Mouse (Mus musculus) liver, embryonic 13.5 days (tissue): ENCODE data around the gene Dido1. TPM values are rescaled to one million over a fixed set of nuclear protein-coding genes. Genes with fewer than 3 reads are reported as not detected.

ENCODE experiments used
- ATAC-seq: fragments of 200-750 bp; cut with Nextera tagmentation; 2 replicates; pipeline ENCODE4 v1.8.0; 2017; ENCODE audit warnings: low read depth, mild to moderate bottlenecking, moderate number of reproducible peaks, moderate library complexity
- DNase-seq: peaks from one replicate; pipeline ENCODE4 v3.0.0; 2022
- H3K27ac ChIP-seq: fragments of 300-500 bp; sonication (generic); 2 replicates; pipeline ENCODE4 v1.5.1; 2015; ENCODE audit warnings: moderate library complexity, mild to moderate bottlenecking, inconsistent platforms
- H3K27me3 ChIP-seq: fragments of 300-500 bp; sonication (generic); 2 replicates; pipeline ENCODE4 v1.6.1; 2015; ENCODE audit warnings: mild to moderate bottlenecking, inconsistent platforms
- H3K36me3 ChIP-seq: fragments of 300-500 bp; sonication (generic); 2 replicates; pipeline ENCODE4 v1.6.1; 2015; ENCODE audit warnings: mild to moderate bottlenecking, inconsistent platforms
- H3K4me1 ChIP-seq: fragments of 300-500 bp; sonication (generic); replicated peaks from 2 replicates; pipeline ENCODE4 v1.6.1; 2015; ENCODE audit warnings: inconsistent platforms
- H3K4me2 ChIP-seq: fragments of 300-500 bp; sonication (generic); 2 replicates; pipeline ENCODE4 v1.6.1; 2015; ENCODE audit warnings: inconsistent platforms, mild to moderate bottlenecking, moderate library complexity
- H3K4me3 ChIP-seq: fragments of 300-500 bp; sonication (generic); replicated peaks from 2 replicates; pipeline ENCODE4 v1.5.1; 2015; ENCODE audit warnings: mild to moderate bottlenecking, inconsistent platforms
- H3K9ac ChIP-seq: fragments of 300-500 bp; sonication (generic); 2 replicates; pipeline ENCODE4 v1.6.1; 2015; ENCODE audit warnings: mild to moderate bottlenecking, inconsistent platforms
- H3K9me3 ChIP-seq: fragments of 300-500 bp; sonication (generic); replicated peaks from 2 replicates; pipeline ENCODE4 v1.6.1; 2016; ENCODE audit warnings: inconsistent platforms
- WGBS: fragments of 180-500 bp; shearing (Covaris S2); methylation state at CpG from one replicate; pipeline ENCODE4 v1.1.7; 2015; ENCODE audit not compliant: insufficient replicate concordance; 5-methylcytosine and 5-hydroxymethylcytosine counted together
- polyA plus RNA-seq: library from polyadenylated mRNA; unstranded; fragments of >200 nt; fragmentation: Nextera tagmentation; extraction: Ambion mirVana; gene quantifications from 2 replicates; pipeline ENCODE4 v1.2.1, GENCODE M21; 2015

Gene Dido1
- polyA plus RNA-seq, 1 experiment from 2014 or later: 10.1 TPM

GRCm38 (mm10) chr2:180676706-180677105, 33.1 kb downstream of the Dido1 start:
- peaks cover 9% of the 10 kb centered on the region for H3K4me1 ChIP-seq
- no peaks in the 10 kb centered on the region for H3K27me3 ChIP-seq
- DNase-seq (no peak), ATAC-seq (no peak)
- no peaks in the 10 kb centered on the region for H3K9me3 ChIP-seq
- no peak overlapping the region for H3K27ac ChIP-seq
- WGBS: 73% methylated on average over 2 of the region's 2 CpGs
- H3K4me3 ChIP-seq: no peak overlapping the region
- H3K4me2 ChIP-seq: no peak overlapping the region
- H3K36me3 ChIP-seq: peaks cover 64% of the 10 kb centered on the region
- H3K9ac ChIP-seq: no peak overlapping the region

GRCm38 (mm10) chr2:180662008-180662407, 47.8 kb downstream of the Dido1 start:
- DNase-seq: no peak
- no peak overlapping the region for H3K27ac ChIP-seq
- H3K4me3 ChIP-seq: no peak overlapping the region
- H3K4me2 ChIP-seq: no peak overlapping the region
- H3K4me1 ChIP-seq: peaks cover 10% of the 10 kb centered on the region; the same call in 1 of the 2 replicates
- peaks cover 54% of the 10 kb centered on the region for H3K36me3 ChIP-seq
- no peaks in the 10 kb centered on the region for H3K27me3 ChIP-seq
- WGBS: 90% methylated on average over 4 of the region's 4 CpGs
- H3K9ac ChIP-seq: no peak overlapping the region
- ATAC-seq: no peak
- H3K9me3 ChIP-seq: no peaks in the 10 kb centered on the region

- Histone ChIP-seq H3K4me2 (no peak overlapping the region), H3K9me3 (no peaks in the 10 kb centered on the region), H3K4me1 (peaks cover 10% of the 10 kb centered on the region; the same call in 1 of the 2 replicates), H3K9ac (no peak overlapping the region), H3K36me3 (peaks cover 39% of the 10 kb centered on the region), H3K27ac (no peak overlapping the region), H3K27me3 (no peaks in the 10 kb centered on the region), H3K4me3 (no peak overlapping the region)
- ATAC-seq: no peak
- 86% methylated on average over 5 of the region's 5 CpGs for WGBS
- DNase-seq: no peak
Measured at GRCm38 (mm10) chr2:180660521-180660920, 49.3 kb downstream of the Dido1 start.

- no peaks in the 10 kb centered on the region for H3K9me3 ChIP-seq
- WGBS: 51% methylated on average over 42 of the region's 42 CpGs
- DNase-seq (no peak), ATAC-seq (peak; percentile 42)
- H3K4me1 ChIP-seq: peaks cover 10% of the 10 kb centered on the region; the same call in 1 of the 2 replicates
- no peaks in the 10 kb centered on the region for H3K27me3 ChIP-seq
- H3K9ac ChIP-seq: 0 out of 2 replicates have a peak overlapping the region, but pooled peaks have one; percentile 5
- peaks cover 30% of the 10 kb centered on the region for H3K36me3 ChIP-seq
- H3K27ac ChIP-seq: no peak overlapping the region
- H3K4me2 ChIP-seq: peak overlapping the region; percentile 8; the same call in 1 of the 2 replicates
- H3K4me3 ChIP-seq: no peak overlapping the region
Measured at GRCm38 (mm10) chr2:180659353-180660150, 50.2 kb downstream of the Dido1 start.

- WGBS: 81% methylated on average over 5 of the region's 5 CpGs
- no peaks in the 10 kb centered on the region for H3K27me3 ChIP-seq
- H3K36me3 ChIP-seq: peaks cover 24% of the 10 kb centered on the region
- no peaks in the 10 kb centered on the region for H3K9me3 ChIP-seq
- no peak overlapping the region for H3K4me3 ChIP-seq
- H3K27ac ChIP-seq: no peak overlapping the region
- DNase-seq (no peak), ATAC-seq (no peak)
- peaks cover 10% of the 10 kb centered on the region; the same call in 1 of the 2 replicates for H3K4me1 ChIP-seq
- no peak overlapping the region for H3K9ac ChIP-seq
- no peak overlapping the region for H3K4me2 ChIP-seq
Measured at GRCm38 (mm10) chr2:180658381-180658780, 51.4 kb downstream of the Dido1 start.

GRCm38 (mm10) chr2:180657394-180658013, 52.3 kb downstream of the Dido1 start:
- H3K4me3 ChIP-seq: no peak overlapping the region
- H3K27ac ChIP-seq: no peak overlapping the region
- peak; percentile 34 for DNase-seq
- no peak overlapping the region for H3K4me2 ChIP-seq
- peak; percentile 58 for ATAC-seq
- H3K9ac ChIP-seq: no peak overlapping the region
- H3K4me1 ChIP-seq: peaks cover 10% of the 10 kb centered on the region; the same call in 1 of the 2 replicates
- no peaks in the 10 kb centered on the region for H3K9me3 ChIP-seq
- WGBS: 72% methylated on average over 4 of the region's 4 CpGs
- H3K36me3 ChIP-seq: peaks cover 22% of the 10 kb centered on the region
- H3K27me3 ChIP-seq: no peaks in the 10 kb centered on the region

- no peak overlapping the region for H3K4me2 ChIP-seq
- no peaks in the 10 kb centered on the region; the same call in 1 of the 2 replicates for H3K36me3 ChIP-seq
- no peak for DNase-seq
- no peak overlapping the region for H3K27ac ChIP-seq
- no peaks in the 10 kb centered on the region for H3K9me3 ChIP-seq
- no peak overlapping the region for H3K4me3 ChIP-seq
- H3K27me3 ChIP-seq: no peaks in the 10 kb centered on the region
- no peak overlapping the region for H3K9ac ChIP-seq
- no peak for ATAC-seq
- peaks cover 10% of the 10 kb centered on the region; the same call in 1 of the 2 replicates for H3K4me1 ChIP-seq
- WGBS: 58% methylated on average over 6 of the region's 6 CpGs
Measured at GRCm38 (mm10) chr2:180655150-180655549, 54.6 kb downstream of the Dido1 start.

- peaks cover 5% of the 10 kb centered on the region; the same call in 1 of the 2 replicates for H3K4me1 ChIP-seq
- H3K9me3 ChIP-seq: no peaks in the 10 kb centered on the region
- no peak overlapping the region for H3K9ac ChIP-seq
- H3K27me3 ChIP-seq: no peaks in the 10 kb centered on the region
- WGBS: 70% methylated on average over 7 of the region's 7 CpGs
- ATAC-seq (no peak), DNase-seq (no peak)
- no peak overlapping the region for H3K4me2 ChIP-seq
- H3K36me3 ChIP-seq: no peaks in the 10 kb centered on the region
- H3K4me3 ChIP-seq: no peak overlapping the region
- no peak overlapping the region for H3K27ac ChIP-seq
Measured at GRCm38 (mm10) chr2:180654666-180655065, 55.1 kb downstream of the Dido1 start.

- DNase-seq (no peak), ATAC-seq (no peak)
- Histone ChIP-seq H3K27ac (no peak overlapping the region), H3K9ac (no peak overlapping the region), H3K36me3 (0 out of 2 replicates have a peak, but pooled peaks cover 3% of the 10 kb centered on the region), H3K9me3 (peaks cover 14% of the 10 kb centered on the region), H3K4me1 (no peaks in the 10 kb centered on the region), H3K27me3 (peaks cover 30% of the 10 kb centered on the region), H3K4me2 (no peak overlapping the region), H3K4me3 (no peak overlapping the region)
Measured at GRCm38 (mm10) chr2:180646841-180647240, 63.0 kb downstream of the Dido1 start.

GRCm38 (mm10) chr2:180643626-180644025, 66.2 kb downstream of the Dido1 start:
- H3K9me3 ChIP-seq: peaks cover 14% of the 10 kb centered on the region
- peaks cover 57% of the 10 kb centered on the region for H3K27me3 ChIP-seq
- H3K4me1 ChIP-seq: no peaks in the 10 kb centered on the region
- H3K4me3 ChIP-seq: no peak overlapping the region
- ATAC-seq (no peak), DNase-seq (no peak)
- H3K9ac ChIP-seq: no peak overlapping the region
- 0 out of 2 replicates have a peak, but pooled peaks cover 3% of the 10 kb centered on the region for H3K36me3 ChIP-seq
- no peak overlapping the region for H3K27ac ChIP-seq
- H3K4me2 ChIP-seq: no peak overlapping the region

GRCm38 (mm10) chr2:180642555-180643260, 67.1 kb downstream of the Dido1 start, which contains the start of gene Tcfl5:
Gene Tcfl5, minus strand, starts transcription at chr2:180642708.
- peak within 1 kb of the TSS; percentile 48 for H3K4me2 ChIP-seq
- H3K27me3 ChIP-seq: peaks cover 63% of the 10 kb centered on the region
- H3K4me1 ChIP-seq: no peaks in the 10 kb centered on the region
- H3K9me3 ChIP-seq: peaks cover 14% of the 10 kb centered on the region
- H3K27ac ChIP-seq: no peak within 1 kb of the TSS
- 8% methylated on average over 38 of the region's 56 CpGs for WGBS
- 0 out of 2 replicates have a peak, but pooled peaks cover 3% of the 10 kb centered on the region for H3K36me3 ChIP-seq
- ATAC-seq (no peak), DNase-seq (no peak)
- no peak within 1 kb of the TSS for H3K9ac ChIP-seq
- peak within 1 kb of the TSS; percentile 37 for H3K4me3 ChIP-seq
